Mouse (Mus musculus) right cerebral cortex, adult 2 months (tissue): ENCODE data around the gene Ccdc38.

Experiments
- DNase-seq, 2 experiments: peaks; one replicate each; pipeline ENCODE4 v3.0.0; 2021 to 2022; ENCODE audit warnings: low spot score in 2 of 2

The Ccdc38 gene

GRCm38 (mm10) chr10:93608051-93608450 is 67.6 kb downstream of the Ccdc38 start:
- no peak for DNase-seq

- no peak for DNase-seq
These were observed 68.8 kb downstream of the Ccdc38 start for GRCm38 (mm10) chr10:93609236-93609635.

- no peak for DNase-seq
These were observed 70.5 kb downstream of the Ccdc38 start for GRCm38 (mm10) chr10:93610896-93611295.

- peak; percentile 57 to 64 for DNase-seq
These were observed 71.1 kb downstream of the Ccdc38 start for GRCm38 (mm10) chr10:93611419-93612007.

GRCm38 (mm10) chr10:93614850-93615249 is 74.4 kb downstream of the Ccdc38 start:
- DNase-seq = no peak

GRCm38 (mm10) chr10:93620438-93621179 is 80.2 kb downstream of the Ccdc38 start:
- no peak for DNase-seq

GRCm38 (mm10) chr10:93623725-93624124 is 83.3 kb downstream of the Ccdc38 start:
- DNase-seq = no peak

GRCm38 (mm10) chr10:93624151-93624550 is 83.7 kb downstream of the Ccdc38 start:
- no peak for DNase-seq

- no peak for DNase-seq
These were observed 89.9 kb downstream of the Ccdc38 start for GRCm38 (mm10) chr10:93630310-93630709.

- no peak for DNase-seq
These were observed 91.7 kb downstream of the Ccdc38 start for GRCm38 (mm10) chr10:93632086-93632485.

- no peak for DNase-seq
These were observed 93.1 kb downstream of the Ccdc38 start for GRCm38 (mm10) chr10:93633563-93633962.
